Mouse (Mus musculus) layer of hippocampus, postnatal 36 days (tissue): ENCODE results near the gene Rasl11b. TPM values are rescaled to one million over a fixed set of nuclear protein-coding genes. Genes with fewer than 3 reads are reported as not detected.

Experiments
- DNase-seq, 2 experiments: peaks; one replicate each; pipeline ENCODE4 v3.0.0; 2022
- total RNA-seq, 2 experiments: library from RNA; stranded (reverse); gene quantifications; 2 replicates each; pipeline ENCODE4 v1.2.3; 2021

Gene Rasl11b
- total RNA-seq, 2 experiments from 2014 or later = 72.7 to 74.2 TPM

DNA sequence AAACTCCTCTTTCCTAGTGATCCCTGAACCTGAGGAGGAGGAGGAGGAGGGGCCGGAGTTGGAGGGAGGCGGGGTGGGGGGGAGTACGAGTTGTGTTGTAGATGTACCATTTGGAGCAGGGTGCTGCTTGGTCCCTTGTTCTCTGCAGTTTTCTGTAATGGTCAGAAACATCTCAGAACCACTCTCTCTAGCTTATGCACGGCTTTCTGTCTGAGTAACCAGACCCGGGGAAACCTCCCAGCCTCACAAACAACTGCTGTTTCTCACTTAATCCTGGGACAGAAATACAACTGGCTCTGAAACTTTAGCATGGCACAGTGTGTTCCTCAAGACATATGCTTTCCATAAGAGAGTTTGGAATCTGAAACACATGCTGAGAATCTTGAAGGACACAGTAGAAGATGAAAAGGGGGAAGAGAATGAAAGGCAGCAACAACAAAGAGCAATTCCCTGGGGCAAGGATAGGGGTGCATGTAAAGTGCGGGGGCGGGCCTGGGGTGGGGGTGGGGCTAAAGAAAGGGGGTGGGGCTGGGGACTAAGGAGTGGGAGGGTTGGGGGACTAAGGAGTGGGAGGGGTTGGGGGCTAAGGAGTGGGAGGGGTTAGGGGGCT is 19.5 kb downstream of the Rasl11b start:
- DNase-seq = no peak

GRCm38 (mm10) chr5:74215125-74215524 is 20.0 kb downstream of the Rasl11b start:
- no peak for DNase-seq

GRCm38 (mm10) chr5:74218524-74218923 is 23.4 kb downstream of the Rasl11b start:
- DNase-seq = no peak

- DNase-seq = no peak
Measured at GRCm38 (mm10) chr5:74222626-74223025, 27.5 kb downstream of the Rasl11b start.

- no peak for DNase-seq
Measured at GRCm38 (mm10) chr5:74224480-74224879, 29.4 kb downstream of the Rasl11b start.

GRCm38 (mm10) chr5:74226183-74226582 is 31.1 kb downstream of the Rasl11b start:
- no peak for DNase-seq

DNA sequence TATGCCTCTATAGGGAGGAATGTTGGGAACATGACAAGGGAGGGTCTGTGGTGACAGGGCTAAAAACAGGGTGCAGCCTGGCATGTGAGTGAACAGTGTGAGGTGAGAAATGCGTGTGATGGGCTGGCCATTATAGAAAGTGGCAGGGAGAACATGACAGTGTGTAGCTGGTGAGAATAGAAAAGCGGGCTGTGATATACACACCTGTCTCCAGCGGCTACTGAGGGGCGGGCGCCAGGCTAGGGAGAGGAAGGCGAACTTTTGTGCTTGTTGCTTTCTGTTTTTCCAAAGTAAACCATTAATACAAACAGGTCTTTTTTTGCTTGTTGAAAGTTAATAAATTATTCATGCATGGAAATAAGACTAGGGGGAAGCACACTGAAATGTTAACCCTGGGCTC is 32.3 kb downstream of the Rasl11b start:
- no peak for DNase-seq

DNA sequence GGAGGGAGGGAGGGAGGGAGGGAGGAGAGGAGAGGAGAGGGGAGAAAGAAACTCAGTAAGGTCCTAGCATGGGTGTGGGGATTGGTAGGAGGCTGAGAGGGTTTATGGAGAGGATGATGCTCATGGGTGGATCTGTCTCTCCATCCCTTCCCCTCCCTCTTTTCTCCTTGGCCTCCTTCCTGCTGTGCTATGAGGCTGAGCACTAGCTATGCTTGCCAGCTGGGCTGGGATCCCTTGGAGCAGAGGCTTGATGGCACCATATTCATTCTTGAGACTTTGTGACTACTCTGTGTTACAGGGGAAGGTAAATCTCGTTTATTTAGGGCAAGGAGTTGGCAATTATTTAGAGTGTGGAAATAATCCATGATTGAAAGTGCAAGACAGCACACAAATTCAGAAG is 33.9 kb downstream of the Rasl11b start:
- no peak for DNase-seq

DNA sequence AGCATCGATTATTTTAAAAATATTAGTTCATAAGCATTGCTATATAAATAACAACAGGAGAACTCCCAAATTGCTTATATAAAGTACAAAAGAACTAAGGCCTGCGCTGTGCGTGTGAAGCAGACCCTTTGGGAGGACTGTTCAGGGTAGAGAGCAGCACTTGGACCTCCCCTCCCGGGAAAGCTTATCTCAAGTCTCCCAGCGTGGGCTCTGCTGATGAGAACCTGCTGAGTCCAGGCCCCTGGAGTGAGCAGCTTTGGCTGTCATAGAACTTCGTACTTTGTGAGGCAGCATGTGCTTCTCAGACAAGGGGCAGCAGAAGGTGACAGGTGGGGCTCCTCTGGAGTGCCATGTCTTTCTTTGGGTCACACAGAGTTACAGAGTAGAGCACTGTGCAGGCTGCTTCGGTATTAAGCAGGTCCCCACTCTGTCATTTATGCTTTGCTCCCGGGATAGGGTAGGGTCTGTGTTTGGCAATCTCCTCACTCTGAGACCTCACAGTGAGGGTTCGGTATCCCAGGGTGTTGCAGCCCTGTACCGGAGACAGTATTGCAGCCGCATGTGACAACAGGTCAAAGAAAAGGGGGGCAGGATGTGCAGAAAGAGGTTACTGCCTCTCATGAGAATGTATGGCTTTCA is 34.8 kb downstream of the Rasl11b start:
- no peak for DNase-seq

DNA sequence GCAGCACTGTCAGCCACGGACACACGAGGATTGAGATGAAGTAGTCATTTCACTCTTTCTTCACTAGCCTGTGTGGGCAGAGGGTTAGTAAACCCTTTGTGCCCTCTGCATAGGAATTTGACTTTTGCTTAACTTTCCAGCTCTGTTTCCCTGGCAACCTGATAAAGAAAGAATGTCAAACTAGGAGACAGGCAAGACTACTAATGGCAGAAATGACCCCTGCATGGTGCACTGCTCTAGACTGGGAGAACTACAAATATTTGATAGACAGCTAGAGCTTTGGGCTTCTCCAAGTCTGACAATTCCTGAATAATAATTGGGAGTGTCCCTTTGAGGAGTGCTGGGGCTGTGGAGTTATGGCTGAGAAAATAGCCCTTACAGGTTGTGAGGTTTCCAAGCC is 35.4 kb downstream of the Rasl11b start:
- no peak for DNase-seq

DNA sequence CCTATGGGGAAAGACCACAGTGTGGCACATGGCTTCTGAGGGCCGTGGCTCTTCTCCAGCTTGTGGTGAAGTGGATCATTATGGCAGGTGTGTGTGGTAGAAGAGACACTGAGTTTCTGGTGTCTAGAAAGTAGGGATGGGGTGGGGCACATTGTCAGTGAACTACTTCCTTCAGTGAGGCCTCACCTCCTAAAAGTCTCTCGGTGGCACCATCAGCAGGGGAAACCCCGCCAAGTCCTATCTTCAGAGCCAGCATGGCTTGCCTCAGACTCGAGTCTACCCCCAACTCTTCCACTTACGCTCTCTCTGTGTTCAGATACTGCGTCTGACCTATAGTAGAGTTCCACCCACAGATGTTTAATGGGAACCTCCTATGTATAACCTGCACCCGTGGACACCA is 38.7 kb downstream of the Rasl11b start:
- DNase-seq = no peak

GRCm38 (mm10) chr5:74239369-74239768 is 44.3 kb downstream of the Rasl11b start:
- no peak for DNase-seq

DNA sequence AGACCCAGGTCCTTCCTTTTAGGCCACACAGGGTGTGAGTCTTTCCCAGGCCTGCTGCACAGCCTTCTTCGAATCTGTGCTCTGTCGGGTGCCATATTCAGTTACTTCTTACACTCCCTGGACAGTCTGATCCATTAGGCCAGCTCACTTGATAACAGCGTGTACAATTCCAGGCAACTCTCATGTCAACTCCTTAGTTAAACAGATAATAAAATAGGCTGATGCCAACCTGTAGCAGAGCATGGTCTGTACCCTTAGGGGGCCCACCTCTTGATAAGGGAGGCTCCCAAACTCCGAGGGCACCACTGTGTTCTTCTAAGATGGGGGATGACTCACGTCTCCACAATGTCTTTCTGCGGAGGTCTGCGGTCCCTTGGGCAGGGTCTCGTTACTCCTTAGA is 45.2 kb downstream of the Rasl11b start:
- no peak for DNase-seq

GRCm38 (mm10) chr5:74240926-74241680 is 46.0 kb downstream of the Rasl11b start:
- no peak for DNase-seq

GRCm38 (mm10) chr5:74242654-74243053 is 47.6 kb downstream of the Rasl11b start:
- no peak for DNase-seq

- no peak for DNase-seq
Measured at GRCm38 (mm10) chr5:74244406-74245019, 49.4 kb downstream of the Rasl11b start.

- DNase-seq = no peak
Measured at GRCm38 (mm10) chr5:74245641-74246145, 50.6 kb downstream of the Rasl11b start.

DNA sequence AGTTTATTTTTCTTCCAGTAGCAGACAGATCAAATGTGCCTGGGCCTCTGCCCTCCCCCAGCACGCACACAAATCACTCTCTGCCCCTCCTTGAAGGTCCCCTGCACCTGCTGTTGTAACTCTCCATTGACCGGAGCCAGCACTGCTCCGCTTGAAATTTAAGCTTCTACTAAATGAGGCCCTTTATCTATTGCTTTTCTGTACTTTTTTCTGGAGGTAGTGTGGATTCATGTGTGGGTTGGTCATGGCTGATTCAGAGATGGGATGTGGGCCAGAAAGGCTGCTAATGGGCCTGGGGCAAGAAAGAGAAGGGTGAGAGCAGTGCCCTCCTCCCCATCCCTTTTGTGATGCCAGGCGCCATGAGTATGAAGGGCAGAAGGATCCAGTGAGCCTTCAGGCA is 51.4 kb downstream of the Rasl11b start:
- DNase-seq = no peak

- DNase-seq = no peak
Measured at GRCm38 (mm10) chr5:74246971-74247370, 51.9 kb downstream of the Rasl11b start.
